ENCODE assay signal across 24 mouse cellular contexts in genomic region chr6:124955212-124955611, GRCm38 (mm10). TPM values are rescaled to one million over a fixed set of nuclear protein-coding genes. Genes with fewer than 3 reads are reported as not detected.
A peak's percentile ranks its signal among the peaks of the same experiment; 100 is the strongest.
DNase-seq lines count a peak whose midpoint lies in the region; TF ChIP-seq lines count a peak whose summit lies in the region.
"Had no signal": no experiment of that assay in that cellular context is flagged by ENCODE, and none has a peak within 500 bp of the region (broad histone marks: within the 10 kb centered on the region; RNA-seq: fewer than 3 reads in every experiment).

No protein-coding gene starts in this region.

- H3K27me3 ChIP-seq in E14TG2a.4 (ENCODE audit: insufficient read depth, low read length), result no peaks in the 10 kb centered on the region
- H3K27me3 ChIP-seq: embryonic facial prominence, embryonic 12.5 days; embryonic facial prominence, embryonic 15.5 days; forebrain, embryonic 12.5 days; hindbrain, embryonic 12.5 days; hindbrain, embryonic 15.5 days had no signal

- peak; percentile 53 for DNase-seq in R1 (ENCODE audit: low read depth, low spot score)
- peak; percentile 94 for DNase-seq in gonadal fat pad, adult 2 months (ENCODE audit: low read depth)
- no peak for DNase-seq in left cerebral cortex, postnatal 10 days (ENCODE audit: extremely low spot score in 1 of 2, low spot score in 2 of 2)
- no peak for DNase-seq in layer of hippocampus, postnatal 36 days
- DNase-seq in thymus, postnatal 10 days (ENCODE audit: low spot score in 2 of 2), result no peak
- DNase-seq: adrenal gland, adult 2 months; adrenal gland, postnatal 14 days; B cell, adult 2 months; cerebellum, adult 11 months; cerebellum, adult 2 months; cerebellum, adult 9-11 months; cerebellum, postnatal 25 days; gastrocnemius, postnatal 10 days; gastrocnemius, postnatal 36 days; heart, adult 11 months had no signal

- 0 out of 2 replicates have a peak overlapping the region, but pooled peaks have one; percentile 0 for H3K4me3 ChIP-seq in E14TG2a.4 (replicated peaks; ENCODE audit: low read length)
- H3K4me3 ChIP-seq: embryonic facial prominence, embryonic 12.5 days; embryonic facial prominence, embryonic 15.5 days; forebrain, embryonic 12.5 days; hindbrain, embryonic 12.5 days; hindbrain, embryonic 15.5 days had no signal

- intact Hi-C loops in left cerebral cortex, postnatal 10 days (cut with DNase I), result no loop called here

- peaks cover 80% of the 10 kb centered on the region for H3K36me3 ChIP-seq in E14TG2a.4 (ENCODE audit: insufficient read depth, low read length)

- TF ChIP-seq CTCF in E14TG2a.4 (conservative IDR thresholded peaks at IDR 0.05; ENCODE audit: low read length), result no peak

- H3K4me1 ChIP-seq in E14TG2a.4 (replicated peaks; ENCODE audit: low read depth, low read length), result peaks cover 49% of the 10 kb centered on the region
- H3K4me1 ChIP-seq: embryonic facial prominence, embryonic 12.5 days; embryonic facial prominence, embryonic 15.5 days; forebrain, embryonic 12.5 days; hindbrain, embryonic 12.5 days; hindbrain, embryonic 15.5 days had no signal

- peaks cover 60% of the 10 kb centered on the region for H3K9me3 ChIP-seq in E14TG2a.4 (ENCODE audit: low read length)
- H3K9me3 ChIP-seq: embryonic facial prominence, embryonic 12.5 days; embryonic facial prominence, embryonic 15.5 days; forebrain, embryonic 12.5 days; hindbrain, embryonic 15.5 days had no signal

RNA-seq across cellular contexts. Expression of gene Cops7a, which starts 10.1 kb away (rescaled TPM):
- 180 and 195 TPM in 2 replicates for polyA plus RNA-seq in gonadal fat pad, adult 2 months (2012; rRNA removed)
- total RNA-seq in left cerebral cortex, postnatal 10 days (2021), result 100 to 1,000 TPM; 115 to 116 TPM
- total RNA-seq in layer of hippocampus, postnatal 36 days (2021), result 100 to 1,000 TPM; 149 TPM

RNA-seq across cellular contexts. Expression of gene Mlf2, which starts 24.0 kb away (rescaled TPM):
- 363 and 367 TPM in 2 replicates for polyA plus RNA-seq in gonadal fat pad, adult 2 months (2012; rRNA removed)
- total RNA-seq in left cerebral cortex, postnatal 10 days (2021), result 100 to 1,000 TPM; 597 to 610 TPM
- 100 to 1,000 TPM; 630 to 652 TPM for total RNA-seq in layer of hippocampus, postnatal 36 days (2021)

RNA-seq across cellular contexts. Expression of gene Ptms, which starts 35.3 kb away (rescaled TPM):
- 811 and 1,192 TPM in 2 replicates for polyA plus RNA-seq in gonadal fat pad, adult 2 months (2012; rRNA removed)
- total RNA-seq in left cerebral cortex, postnatal 10 days (2021), result 1,000 to 10,000 TPM; 1,368 to 1,394 TPM
- total RNA-seq in layer of hippocampus, postnatal 36 days (2021), result 1,000 to 10,000 TPM; 1,023 to 1,087 TPM

RNA-seq across cellular contexts. Expression of gene Pianp, which starts 41.3 kb away (rescaled TPM):
- polyA plus RNA-seq in gonadal fat pad, adult 2 months (2012; rRNA removed), result 1.3 and 2.0 TPM in 2 replicates
- 100 to 1,000 TPM; 116 TPM for total RNA-seq in left cerebral cortex, postnatal 10 days (2021)
- total RNA-seq in layer of hippocampus, postnatal 36 days (2021), result 100 to 1,000 TPM; 163 to 173 TPM
- total RNA-seq: common myeloid progenitor, adult 5-6 weeks; hematopoietic stem cell, adult 5-6 weeks had no signal
- polyA plus RNA-seq: heart, embryonic 11.5 days had no signal

RNA-seq across cellular contexts. Expression of gene Lag3, which starts 43.7 kb away (rescaled TPM):
- 2.4 and 3.1 TPM in 2 replicates for polyA plus RNA-seq in gonadal fat pad, adult 2 months (2012; rRNA removed)
- 1 to 10 TPM; 1.4 to 1.5 TPM for total RNA-seq in left cerebral cortex, postnatal 10 days (2021)
- total RNA-seq in layer of hippocampus, postnatal 36 days (2021), result 1 to 10 TPM; 2.1 to 2.3 TPM

Comparison
In these comparisons a context has a peak if more than half of its experiments do, and no peak if none do; other contexts are left out.
1. DNase-seq: peak in R1 (single experiment) and gonadal fat pad, adult 2 months (single experiment); none in left cerebral cortex, postnatal 10 days (0 of 2), layer of hippocampus, postnatal 36 days (0 of 2) and thymus, postnatal 10 days (0 of 2).